Mouse (Mus musculus): ENCODE results near the gene Dld. TPM values are rescaled to one million over a fixed set of nuclear protein-coding genes. Genes with fewer than 3 reads are reported as not detected.
A peak's percentile ranks its signal among the peaks of the same experiment; 100 is the strongest.

Gene Dld
- total and polyA plus RNA-seq, 2 experiments from 2014 or later: 57.5 to 114 TPM

- ATAC-seq: no peak
- H3K36me3 ChIP-seq (ENCODE audit: insufficient read depth): peaks cover 8% of the 10 kb centered on the region
- H3K4me2 ChIP-seq (ENCODE audit: low read depth): no peak overlapping the region
- no peaks in the 10 kb centered on the region for H3K9me3 ChIP-seq (ENCODE audit: low read length)
- H3K27ac ChIP-seq (ENCODE audit: low read depth, low read length): no peak overlapping the region
- 74% methylated on average over 1 of the region's 1 CpGs for WGBS
- H3K4me1 ChIP-seq (ENCODE audit: insufficient read depth): no peaks in the 10 kb centered on the region
- no peaks in the 10 kb centered on the region for H3K27me3 ChIP-seq (ENCODE audit: insufficient read depth, low read length)
- no peak overlapping the region for H3K9ac ChIP-seq
- no peak overlapping the region for H3K4me3 ChIP-seq (ENCODE audit: low read depth, low read length)
- no peak for DNase-seq
- TF ChIP-seq CTCF (IDR thresholded peaks at IDR 0.05; ENCODE audit: low read depth): no peak
Observed at GRCm38 (mm10) chr12:31321532-31321931, 29.7 kb downstream of the Dld start.

- 65% methylated on average over 13 of the region's 13 CpGs for WGBS
- no peak for DNase-seq
Observed at GRCm38 (mm10) chr12:31320817-31321216, 30.4 kb downstream of the Dld start.

GRCm38 (mm10) chr12:31318409-31318963 lies 32.8 kb downstream of the Dld start:
- Histone ChIP-seq H3K9ac (no peak overlapping the region), H3K4me1 (ENCODE audit: insufficient read depth) (no peaks in the 10 kb centered on the region), H3K4me2 (ENCODE audit: low read depth) (no peak overlapping the region), H3K27me3 (ENCODE audit: insufficient read depth, low read length) (no peaks in the 10 kb centered on the region), H3K36me3 (ENCODE audit: insufficient read depth) (peaks cover 7% of the 10 kb centered on the region; the same call in 1 of the 2 replicates), H3K27ac (ENCODE audit: low read depth, low read length) (no peak overlapping the region), H3K4me3 (ENCODE audit: low read depth, low read length) (no peak overlapping the region), H3K9me3 (ENCODE audit: low read length) (no peaks in the 10 kb centered on the region)
- DNase-seq (peak; percentile 52), ATAC-seq (peak; percentile 67)
- no peak for TF ChIP-seq CTCF (IDR thresholded peaks at IDR 0.05; ENCODE audit: low read depth)
- WGBS: 37% methylated on average over 10 of the region's 10 CpGs

More at GRCm38 (mm10) chr12:31320817-31321216, 30.4 kb downstream of the Dld start:
- no peak for TF ChIP-seq CTCF (IDR thresholded peaks at IDR 0.05; ENCODE audit: low read depth)
- no peak overlapping the region for H3K9ac ChIP-seq
- no peaks in the 10 kb centered on the region for H3K4me1 ChIP-seq (ENCODE audit: insufficient read depth)
- no peaks in the 10 kb centered on the region for H3K9me3 ChIP-seq (ENCODE audit: low read length)
- H3K27me3 ChIP-seq (ENCODE audit: insufficient read depth, low read length): no peaks in the 10 kb centered on the region
- no peak overlapping the region for H3K27ac ChIP-seq (ENCODE audit: low read depth, low read length)
- H3K36me3 ChIP-seq (ENCODE audit: insufficient read depth): peaks cover 4% of the 10 kb centered on the region
- no peak overlapping the region for H3K4me2 ChIP-seq (ENCODE audit: low read depth)
- no peak for ATAC-seq
- H3K4me3 ChIP-seq (ENCODE audit: low read depth, low read length): no peak overlapping the region

- ATAC-seq: no peak
- no peaks in the 10 kb centered on the region for H3K27me3 ChIP-seq (ENCODE audit: insufficient read depth, low read length)
Observed at GRCm38 (mm10) chr12:31317670-31318408, 33.4 kb downstream of the Dld start.

GRCm38 (mm10) chr12:31315961-31316360 lies 35.3 kb downstream of the Dld start:
- ATAC-seq: no peak
- Histone ChIP-seq H3K4me1 (ENCODE audit: insufficient read depth) (no peaks in the 10 kb centered on the region), H3K27me3 (ENCODE audit: insufficient read depth, low read length) (no peaks in the 10 kb centered on the region), H3K9me3 (ENCODE audit: low read length) (no peaks in the 10 kb centered on the region), H3K4me2 (ENCODE audit: low read depth) (no peak overlapping the region), H3K27ac (ENCODE audit: low read depth, low read length) (no peak overlapping the region), H3K4me3 (ENCODE audit: low read depth, low read length) (no peak overlapping the region), H3K9ac (no peak overlapping the region), H3K36me3 (ENCODE audit: insufficient read depth) (peaks cover 5% of the 10 kb centered on the region; the same call in 1 of the 2 replicates)
- 73% methylated on average over 6 of the region's 6 CpGs for WGBS
- no peak for DNase-seq
- no peak for TF ChIP-seq CTCF (IDR thresholded peaks at IDR 0.05; ENCODE audit: low read depth)

More at GRCm38 (mm10) chr12:31317670-31318408, 33.4 kb downstream of the Dld start:
- TF ChIP-seq CTCF (IDR thresholded peaks at IDR 0.05; ENCODE audit: low read depth): no peak
- H3K9me3 ChIP-seq (ENCODE audit: low read length): no peaks in the 10 kb centered on the region
- no peak overlapping the region for H3K9ac ChIP-seq
- H3K27ac ChIP-seq (ENCODE audit: low read depth, low read length): no peak overlapping the region
- no peak overlapping the region for H3K4me3 ChIP-seq (ENCODE audit: low read depth, low read length)
- 84% methylated on average over 7 of the region's 7 CpGs for WGBS
- no peak overlapping the region for H3K4me2 ChIP-seq (ENCODE audit: low read depth)
- no peak for DNase-seq
- no peaks in the 10 kb centered on the region for H3K4me1 ChIP-seq (ENCODE audit: insufficient read depth)
- peaks cover 3% of the 10 kb centered on the region; the same call in 1 of the 2 replicates for H3K36me3 ChIP-seq (ENCODE audit: insufficient read depth)

GRCm38 (mm10) chr12:31314310-31314709 lies 36.9 kb downstream of the Dld start:
- no peak overlapping the region for H3K9ac ChIP-seq
- no peaks in the 10 kb centered on the region for H3K9me3 ChIP-seq (ENCODE audit: low read length)
- no peaks in the 10 kb centered on the region for H3K4me1 ChIP-seq (ENCODE audit: insufficient read depth)
- H3K4me3 ChIP-seq (ENCODE audit: low read depth, low read length): no peak overlapping the region
- no peak for ATAC-seq
- H3K27me3 ChIP-seq (ENCODE audit: insufficient read depth, low read length): no peaks in the 10 kb centered on the region
- H3K36me3 ChIP-seq (ENCODE audit: insufficient read depth): peaks cover 5% of the 10 kb centered on the region; the same call in 1 of the 2 replicates
- no peak overlapping the region for H3K4me2 ChIP-seq (ENCODE audit: low read depth)
- no peak for DNase-seq
- WGBS: 94% methylated on average over 7 of the region's 7 CpGs
- no peak overlapping the region for H3K27ac ChIP-seq (ENCODE audit: low read depth, low read length)
- no peak for TF ChIP-seq CTCF (IDR thresholded peaks at IDR 0.05; ENCODE audit: low read depth)

- H3K9ac ChIP-seq: no peak overlapping the region
- no peaks in the 10 kb centered on the region for H3K9me3 ChIP-seq (ENCODE audit: low read length)
- no peaks in the 10 kb centered on the region for H3K27me3 ChIP-seq (ENCODE audit: insufficient read depth, low read length)
- no peak overlapping the region for H3K4me3 ChIP-seq (ENCODE audit: low read depth, low read length)
- H3K4me1 ChIP-seq (ENCODE audit: insufficient read depth): no peaks in the 10 kb centered on the region
- DNase-seq: no peak
- H3K27ac ChIP-seq (ENCODE audit: low read depth, low read length): no peak overlapping the region
- H3K36me3 ChIP-seq (ENCODE audit: insufficient read depth): peaks cover 7% of the 10 kb centered on the region; the same call in 1 of the 2 replicates
- H3K4me2 ChIP-seq (ENCODE audit: low read depth): no peak overlapping the region
- WGBS: 92% methylated on average over 4 of the region's 4 CpGs
- no peak for TF ChIP-seq CTCF (IDR thresholded peaks at IDR 0.05; ENCODE audit: low read depth)
- ATAC-seq: no peak
Observed at GRCm38 (mm10) chr12:31313136-31313535, 38.1 kb downstream of the Dld start.

All from forebrain, postnatal 0 days (tissue).